Mouse (Mus musculus) 3T3-L1 (cell line): ENCODE measurements at regions not wholly inside any gene's neighbourhood (a gene's known extent, or its start where the extent isn't known, plus 50 kb on each side); places are given as distances from the start of the nearest gene placed in this dataset.
"Not testable (repeated sequence)": the region's sequence is repeated elsewhere in the genome, so short reads cannot be mapped to it uniquely, and the experiment has no call there.

Experiments used
- DNase-seq: peaks from one replicate; pipeline ENCODE4 v3.0.0-alpha.2; 2015; ENCODE audit warnings: low read depth, low spot score

DNA sequence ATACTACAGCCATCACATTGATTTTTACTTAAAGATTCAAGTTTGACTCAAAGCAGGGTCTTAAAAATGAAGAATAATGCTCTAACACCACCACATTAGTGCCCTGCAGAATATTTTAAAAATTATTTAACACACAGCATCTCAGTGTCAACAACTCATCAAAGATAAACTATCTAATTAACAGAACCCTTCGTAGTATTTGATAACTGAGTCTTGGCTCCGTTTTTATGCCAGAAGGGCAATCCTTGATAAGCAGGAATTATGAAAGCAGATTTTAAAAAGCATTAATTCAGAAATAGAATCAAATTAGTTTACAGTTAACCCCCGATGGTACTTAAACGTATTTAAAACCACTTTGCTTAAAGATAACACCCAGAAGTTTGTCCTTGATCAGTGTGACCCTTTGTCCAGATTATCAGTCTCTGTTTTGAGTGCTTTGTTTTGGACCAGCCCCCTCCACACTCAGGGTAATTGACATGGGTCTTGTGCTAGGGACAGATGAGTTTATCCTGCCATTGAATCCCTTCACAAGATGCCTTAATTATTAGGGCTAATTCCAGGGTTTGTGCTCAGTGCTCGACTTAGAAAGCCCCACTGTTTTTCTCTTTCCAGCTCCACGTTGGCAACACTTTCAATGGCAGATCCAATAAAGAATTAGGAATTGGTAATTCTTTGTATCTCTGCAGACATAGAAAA, 69.4 kb upstream of the Dph6 start:
- no peak for DNase-seq

DNA sequence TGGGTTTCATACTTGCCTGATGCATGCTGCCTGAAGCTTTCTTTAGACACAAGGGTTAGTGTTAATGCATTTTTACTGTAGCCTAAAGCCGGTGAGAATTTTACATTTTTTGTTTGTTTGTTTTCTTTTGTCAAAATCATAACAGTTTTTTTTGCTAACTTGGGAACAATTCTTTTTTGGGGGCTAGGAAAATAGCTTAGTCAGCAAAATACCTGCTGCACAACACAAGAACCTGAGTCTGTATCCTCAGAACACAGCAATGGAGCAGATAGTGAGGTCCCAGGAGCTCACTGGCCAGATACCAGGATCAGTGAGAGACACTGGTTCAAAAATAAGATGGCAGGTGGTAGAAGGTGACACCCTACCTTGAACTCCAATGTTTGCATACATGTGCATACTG, 72.4 kb upstream of the Dph6 start:
- no peak for DNase-seq

DNA sequence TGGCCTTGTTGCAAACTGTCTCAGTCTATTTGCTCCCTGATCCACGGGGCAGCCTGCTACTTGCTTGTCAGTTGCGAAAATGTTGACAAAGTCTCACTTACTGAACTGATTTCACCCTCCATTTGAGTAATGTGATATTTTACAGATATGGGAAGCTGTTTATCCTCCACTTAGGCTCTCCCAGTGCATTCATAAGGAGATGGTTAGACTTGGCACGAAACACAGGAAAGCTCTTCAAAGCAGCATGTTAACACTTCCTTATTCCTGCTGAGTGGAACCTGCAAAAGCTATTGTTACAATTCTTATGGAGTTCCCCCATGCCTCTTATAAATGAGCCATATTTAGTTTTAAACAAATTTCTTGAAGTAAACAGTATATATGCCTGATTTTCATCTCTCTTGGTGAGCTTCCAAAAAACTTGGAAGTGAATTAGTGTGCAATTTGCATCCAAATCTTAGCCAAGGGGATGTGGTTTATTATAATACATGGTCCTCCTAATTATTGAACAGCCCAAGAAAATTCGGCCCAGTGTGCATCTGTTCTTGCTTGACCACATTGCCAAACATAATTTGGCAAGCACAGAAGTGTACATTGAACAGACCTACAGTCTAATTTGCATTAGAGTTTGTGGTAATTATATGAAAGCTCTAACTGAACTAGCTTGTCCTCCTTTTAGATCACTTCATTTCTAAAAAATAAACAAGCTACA, 80.3 kb upstream of the Dph6 start:
- DNase-seq = no peak

DNA sequence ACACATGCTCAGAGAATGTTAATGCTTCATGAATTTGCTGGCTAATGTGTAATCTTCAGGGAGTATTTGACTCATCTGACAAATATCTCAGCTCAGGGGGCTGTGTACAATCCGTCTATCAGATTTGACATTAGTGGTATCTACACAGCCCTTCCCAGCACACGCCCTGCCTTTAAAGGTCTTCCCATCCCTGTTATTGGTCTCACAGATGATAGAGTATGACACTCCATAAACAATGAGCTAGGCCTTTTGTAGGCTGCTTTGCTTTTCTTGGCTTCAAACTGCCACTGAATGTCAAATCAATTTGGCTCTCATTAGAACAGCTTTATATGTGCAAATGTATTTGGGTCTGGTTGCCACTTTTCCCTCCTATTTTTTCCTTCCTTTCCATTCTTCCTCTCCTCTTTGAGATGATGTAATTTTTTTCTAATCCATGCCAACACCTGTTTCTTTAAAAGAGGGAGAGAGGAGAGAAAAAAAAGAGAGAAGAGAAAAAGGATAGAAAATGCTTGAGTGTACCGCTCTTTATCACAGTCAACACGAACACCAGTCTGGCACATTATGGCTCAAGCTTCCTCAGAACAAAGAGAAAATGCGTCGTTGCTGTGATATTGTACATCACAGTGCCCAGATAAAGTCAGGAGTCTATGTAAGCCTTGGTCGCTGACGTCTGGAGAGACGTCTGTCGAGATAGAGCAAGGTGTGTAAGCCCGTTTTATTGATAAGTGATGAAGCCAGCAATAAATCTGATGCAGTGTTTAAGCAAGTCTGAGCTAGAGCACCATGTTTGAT, 84.9 kb upstream of the Dph6 start:
- peak; percentile 80 for DNase-seq

DNA sequence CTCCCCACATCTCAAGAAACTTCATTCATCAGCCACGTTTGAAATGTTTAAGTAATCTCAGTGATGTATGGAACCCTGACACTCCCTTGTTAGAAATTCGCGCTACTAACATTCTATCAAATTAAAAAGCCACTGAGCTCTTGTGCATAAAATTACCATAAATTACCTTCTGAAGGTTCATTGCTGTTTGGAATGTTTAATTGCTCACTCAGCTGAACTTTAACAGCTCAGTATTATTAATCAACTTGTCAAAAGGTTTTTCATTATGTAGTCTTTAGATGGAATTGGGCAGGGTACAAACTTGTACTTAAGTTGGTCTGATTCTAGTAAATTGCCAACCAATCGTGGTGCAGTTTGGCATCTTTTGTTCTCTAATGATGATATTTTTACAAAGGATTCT, 108.5 kb upstream of the Dph6 start:
- no peak for DNase-seq

DNA sequence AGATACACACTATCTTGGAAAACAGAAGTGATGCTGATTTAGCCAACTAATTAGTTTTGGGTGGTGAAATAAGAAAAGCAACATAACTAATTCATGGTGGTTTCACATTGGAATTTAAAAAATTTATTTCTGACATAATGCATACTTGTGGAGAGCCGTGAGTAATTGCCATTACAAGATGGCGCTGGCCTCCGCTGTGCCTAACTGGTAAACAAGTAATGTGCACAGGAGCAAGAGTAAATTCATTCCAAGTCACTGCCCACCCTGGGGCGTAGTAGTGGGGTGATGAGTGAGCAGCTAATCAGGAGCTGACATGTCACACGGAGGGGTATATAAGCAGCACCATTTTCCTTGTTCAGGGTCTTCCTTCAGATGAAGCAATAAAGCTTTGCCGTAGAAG, 119.0 kb upstream of the Dph6 start:
- DNase-seq = not testable (repeated sequence)

DNA sequence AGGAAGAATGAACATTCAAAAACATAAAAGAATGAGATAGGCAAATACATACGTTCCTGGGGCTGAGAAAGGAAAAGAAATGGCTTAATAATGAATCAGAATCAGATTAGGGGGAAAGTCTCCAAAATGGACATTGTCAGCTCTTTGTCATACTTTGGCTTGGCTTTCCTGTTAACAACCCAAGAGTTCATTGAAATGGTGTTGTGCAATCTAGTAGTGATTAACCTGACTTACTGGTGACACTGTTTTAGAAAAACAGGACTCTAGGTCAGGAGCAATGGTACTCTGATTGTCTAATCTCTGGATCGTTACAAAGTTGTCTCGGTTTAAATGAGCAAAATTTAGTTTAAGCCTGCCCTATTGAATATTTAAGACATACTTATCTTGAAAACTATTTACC, 119.5 kb upstream of the Dph6 start:
- DNase-seq = peak; percentile 29

DNA sequence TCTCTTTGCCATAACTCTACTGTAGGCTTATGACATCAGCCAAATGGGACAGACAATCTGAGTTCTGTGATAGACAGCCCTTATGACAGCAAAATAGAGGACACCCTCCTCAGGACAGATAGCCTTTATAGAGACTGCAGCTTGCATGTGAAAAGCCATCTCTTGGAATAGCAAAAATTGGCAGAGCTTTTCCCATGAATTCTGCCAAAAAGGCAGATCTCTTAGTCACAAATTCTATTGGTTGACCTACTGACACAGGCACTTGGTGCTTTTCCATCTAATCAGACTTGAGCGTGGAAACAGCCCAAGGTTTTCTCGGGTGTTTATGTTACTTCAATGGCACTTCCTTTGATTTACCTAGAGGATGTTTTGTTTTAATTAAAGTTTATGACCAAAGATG, 120.8 kb upstream of the Dph6 start:
- DNase-seq = peak; percentile 81

DNA sequence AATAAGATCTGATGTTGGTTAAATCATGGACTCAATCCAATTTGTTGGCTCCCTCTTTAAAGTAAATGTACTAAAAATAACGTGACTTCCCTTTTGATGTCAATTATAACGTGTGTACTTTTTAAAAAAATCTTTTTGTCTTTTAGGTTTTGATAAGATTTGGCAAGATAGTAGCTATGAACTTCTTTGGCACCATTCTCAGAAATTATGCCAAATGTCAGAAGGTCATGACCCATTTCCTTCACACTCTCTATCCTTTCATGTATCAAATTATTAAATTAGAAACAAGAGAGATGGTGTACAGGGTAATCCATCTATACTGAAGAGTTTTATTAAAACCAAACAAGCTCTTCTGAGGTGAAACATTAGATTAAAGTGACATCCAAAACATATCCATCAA, 121.4 kb upstream of the Dph6 start:
- no peak for DNase-seq

DNA sequence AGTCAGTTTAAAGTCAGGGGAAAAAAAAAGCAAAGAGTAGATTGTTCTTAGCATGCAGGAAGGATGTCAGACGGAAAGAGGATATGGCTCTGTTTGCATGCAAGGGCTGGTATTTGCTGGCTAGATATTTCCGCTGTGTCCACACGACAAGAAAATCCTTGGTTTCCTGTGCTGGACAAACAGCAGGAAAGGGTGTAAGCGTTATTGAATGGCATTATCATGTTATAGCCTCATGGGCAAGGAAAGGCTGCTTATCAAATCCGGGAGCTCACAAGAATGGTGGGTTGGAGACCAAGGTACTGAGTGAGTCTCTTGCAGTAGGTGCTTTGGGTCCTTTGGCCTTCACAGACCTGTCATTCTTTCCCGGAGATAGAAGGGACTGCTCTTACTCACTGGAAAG, 127.7 kb upstream of the Dph6 start:
- no peak for DNase-seq

DNA sequence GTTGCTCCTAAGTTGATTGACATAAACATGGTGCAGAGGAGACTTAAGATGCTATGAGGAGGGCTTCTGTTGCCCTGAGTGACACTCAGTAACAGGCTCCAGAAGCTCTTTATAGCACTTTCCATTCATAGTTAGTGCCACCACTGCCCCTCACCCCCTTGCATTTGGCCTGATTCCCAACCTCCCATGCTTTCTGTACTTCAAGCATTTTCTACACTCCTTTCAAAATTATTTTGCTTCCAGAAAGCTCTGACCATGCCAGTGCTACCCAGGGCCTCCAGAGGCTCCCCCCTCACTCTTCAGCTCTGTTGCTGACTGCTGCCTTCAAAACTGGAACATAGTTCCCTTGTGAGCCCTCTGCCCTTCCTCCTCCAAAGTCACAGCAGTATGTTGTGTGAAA, 129.4 kb upstream of the Dph6 start:
- DNase-seq = no peak

DNA sequence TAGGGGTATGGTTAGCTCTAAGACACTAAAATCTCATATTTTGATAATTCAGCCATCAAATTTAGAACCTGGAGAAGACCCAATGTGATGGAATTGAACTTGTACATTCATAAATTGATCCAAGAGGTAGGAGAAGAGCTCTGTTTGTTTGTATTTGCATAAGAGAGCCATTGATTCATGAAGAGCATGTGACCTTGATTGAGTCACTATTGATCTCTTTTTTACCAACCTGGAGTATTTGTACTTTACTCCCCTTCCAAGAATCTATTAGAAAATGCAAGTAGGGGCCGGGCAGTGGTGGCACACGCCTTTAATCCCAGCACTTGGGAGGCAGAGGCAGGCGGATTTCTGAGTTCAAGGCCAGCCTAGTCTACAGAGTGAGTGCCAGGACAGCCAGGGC, 133.5 kb upstream of the Dph6 start:
- DNase-seq = no peak

DNA sequence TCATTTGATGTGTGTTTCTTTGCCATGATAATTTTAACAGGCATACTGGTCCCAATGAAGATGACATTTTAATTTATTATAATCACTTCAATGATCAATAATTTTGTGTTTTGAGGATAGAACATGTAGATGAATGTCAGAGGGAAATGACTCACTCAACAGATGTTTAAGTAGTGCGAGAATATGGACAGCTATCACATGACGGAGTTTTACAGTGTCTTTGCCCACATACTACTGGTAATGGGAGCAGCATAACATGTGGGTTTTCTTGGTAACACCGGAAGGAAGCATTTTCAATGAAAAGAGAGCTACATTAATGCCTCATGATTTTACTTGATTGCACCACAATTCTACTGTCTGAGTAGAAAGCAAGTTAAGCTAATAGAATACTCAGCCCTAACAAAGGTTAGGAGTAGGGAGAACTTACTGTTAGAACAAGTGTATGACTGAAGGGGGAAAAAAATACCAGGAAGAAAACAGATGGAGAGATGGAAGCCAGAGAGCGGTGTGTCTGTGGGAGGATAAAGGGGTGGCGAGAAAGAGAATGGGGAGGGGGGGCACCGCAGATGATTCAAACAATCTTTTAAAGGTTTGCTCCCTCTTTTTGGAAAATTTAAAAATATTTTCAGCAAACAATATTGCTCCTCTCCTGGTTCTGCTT, 142.0 kb upstream of the Dph6 start:
- peak; percentile 63 for DNase-seq

DNA sequence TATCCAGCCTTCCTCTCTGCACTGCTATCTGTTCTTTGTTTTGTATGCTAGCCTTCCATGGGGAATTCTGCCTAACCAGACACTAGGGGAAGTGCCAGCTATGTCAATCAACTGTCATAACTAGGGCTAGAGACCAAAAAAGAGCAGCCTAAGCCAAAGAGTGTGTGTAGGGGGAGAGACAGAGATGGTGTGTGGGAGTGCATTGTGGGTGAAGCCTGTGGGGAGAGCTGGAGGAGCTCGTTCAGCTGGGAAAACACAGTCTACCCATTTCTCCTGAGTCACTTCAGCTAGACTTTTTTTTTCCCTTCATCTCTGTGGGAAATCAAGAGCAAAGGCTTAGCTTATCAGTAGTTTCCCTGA, 142.5 kb upstream of the Dph6 start:
- peak; percentile 76 for DNase-seq

DNA sequence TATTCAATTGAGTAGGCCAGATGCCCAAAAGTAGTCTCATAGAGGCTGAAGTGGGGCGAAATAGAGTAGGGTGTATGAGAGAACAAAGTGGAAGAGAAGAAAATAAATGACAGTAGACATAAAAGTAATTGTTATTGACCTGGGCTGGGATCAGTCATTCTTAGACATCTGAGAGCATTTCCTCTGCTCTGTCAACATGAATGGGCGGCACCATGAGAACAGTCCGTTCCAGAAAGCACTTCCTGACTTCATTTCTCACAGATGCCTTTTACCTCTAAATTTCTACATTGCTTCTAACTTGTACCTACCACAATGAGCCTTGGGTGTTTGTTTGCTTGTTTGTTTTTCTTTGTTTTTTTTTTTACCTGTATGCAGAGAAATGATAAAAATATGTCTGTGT, 148.5 kb upstream of the Dph6 start:
- DNase-seq = no peak

DNA sequence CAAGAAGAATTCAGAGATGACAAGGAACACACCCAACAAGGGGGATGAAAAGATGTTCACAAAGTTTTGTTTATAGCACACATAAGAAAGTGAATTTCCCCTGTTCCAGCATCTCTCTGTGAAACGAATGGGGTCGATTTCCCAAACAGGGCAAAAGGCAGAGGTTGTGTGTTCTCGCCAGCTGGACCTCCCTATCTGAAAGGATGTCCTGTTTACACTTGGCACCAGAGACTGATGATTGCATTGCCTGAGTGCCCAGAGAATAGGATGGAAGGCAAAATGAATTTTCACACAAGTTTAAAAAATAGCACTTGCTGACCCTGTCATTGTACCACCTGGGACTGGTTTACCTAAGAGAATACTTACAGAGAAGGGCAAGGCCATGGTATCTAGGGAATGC, 149.2 kb upstream of the Dph6 start:
- no peak for DNase-seq

DNA sequence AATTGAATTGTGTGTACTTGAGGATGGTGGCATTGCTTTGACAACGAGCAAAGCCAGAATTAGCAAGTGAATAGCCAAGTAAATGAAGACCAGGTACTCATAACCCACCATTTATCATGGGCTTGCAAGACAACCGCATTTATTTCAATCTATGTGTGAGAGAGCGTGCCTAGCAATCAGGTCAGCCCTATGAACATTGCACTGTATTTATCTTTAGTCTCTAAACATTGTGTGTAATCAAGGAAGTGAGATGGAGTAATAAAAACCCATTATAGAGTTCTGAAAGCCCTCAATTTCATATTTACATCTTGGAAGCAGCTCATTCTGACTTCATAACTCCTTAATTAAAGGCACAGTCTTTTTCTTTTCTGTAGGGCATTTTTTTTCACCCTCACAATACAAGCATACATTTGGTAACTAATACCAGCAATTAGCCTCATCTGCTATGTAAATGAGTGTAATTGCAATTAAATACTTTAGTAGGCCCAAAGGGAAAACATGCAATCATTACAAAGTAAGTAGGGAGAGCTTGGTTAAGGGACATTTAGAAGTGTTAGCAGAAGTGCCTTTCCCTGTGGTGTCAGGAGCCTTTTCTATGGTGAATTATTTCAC, 150.8 kb upstream of the Dph6 start:
- no peak for DNase-seq

DNA sequence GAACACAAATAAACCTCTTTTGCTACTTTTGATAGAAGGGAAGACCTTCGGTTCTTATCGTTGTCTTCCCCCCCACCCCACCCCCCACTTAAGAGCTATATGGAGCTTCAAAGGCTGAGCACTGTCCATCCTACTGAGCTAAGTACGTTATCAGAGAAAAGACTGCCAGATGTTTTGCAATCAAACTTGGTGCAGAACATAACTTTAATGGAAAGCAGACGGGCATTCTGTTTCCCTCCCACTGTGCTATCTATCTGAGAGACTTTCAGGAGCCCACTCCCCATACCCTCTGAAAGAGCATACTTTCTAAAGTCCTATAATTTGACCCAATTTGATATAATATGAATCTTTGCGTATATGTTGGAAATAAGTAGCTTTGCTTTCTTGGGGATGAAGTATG, 153.3 kb upstream of the Dph6 start:
- DNase-seq = no peak

DNA sequence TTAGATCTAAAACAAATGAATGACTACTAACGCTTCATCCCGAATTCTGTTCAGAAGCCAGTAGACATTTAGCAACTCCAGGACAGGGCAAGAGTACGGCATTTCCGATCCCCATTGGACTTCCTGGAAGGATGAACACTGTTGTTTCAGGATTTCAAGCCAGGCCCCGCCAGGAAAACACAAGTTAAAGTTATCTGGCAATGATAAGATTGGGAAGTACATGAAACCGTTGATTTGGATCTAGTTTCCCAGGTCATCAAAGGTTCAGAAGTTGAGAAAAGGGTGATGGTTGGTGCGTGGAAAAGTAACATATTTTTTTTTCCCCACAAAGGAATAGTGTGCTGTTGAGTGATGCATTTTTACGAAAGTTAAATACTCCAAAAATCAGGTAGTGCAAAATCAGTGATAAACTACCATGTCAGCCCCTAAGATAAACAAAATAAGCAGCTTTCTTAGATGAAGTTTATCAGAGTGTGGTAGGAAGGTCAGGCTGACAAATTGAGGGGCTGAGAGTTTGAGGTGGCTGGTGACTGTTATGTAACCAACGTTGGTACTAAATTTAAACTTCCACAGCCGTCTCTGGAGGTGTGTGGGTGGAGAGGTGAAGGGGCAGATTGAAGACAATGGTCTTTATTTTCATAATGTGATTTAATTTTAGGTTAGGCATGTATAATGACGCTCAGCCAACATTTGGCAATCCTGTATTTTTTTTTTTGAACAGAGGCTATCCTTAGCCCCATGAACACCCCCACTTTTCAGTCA, 157.6 kb upstream of the Dph6 start:
- DNase-seq = peak; percentile 11

DNA sequence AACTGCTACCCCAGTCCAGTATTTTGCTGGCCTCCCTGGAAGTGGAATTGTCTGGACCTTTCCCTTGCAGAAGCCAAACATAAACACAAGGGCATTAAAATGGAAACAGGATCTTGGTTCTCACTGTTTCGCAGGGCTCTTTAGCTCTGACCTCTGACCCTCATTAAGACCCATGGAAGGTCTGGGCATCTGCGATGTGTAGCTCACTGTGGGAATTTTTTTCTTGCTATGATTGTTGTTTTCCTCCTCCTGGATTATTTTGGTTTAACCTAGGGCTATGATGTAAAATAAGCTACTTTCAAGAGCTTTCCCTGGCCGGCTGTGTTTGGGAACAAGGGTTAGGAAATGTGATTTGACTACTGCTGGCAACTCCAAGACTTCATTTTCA, 158.1 kb upstream of the Dph6 start:
- peak; percentile 9 for DNase-seq

DNA sequence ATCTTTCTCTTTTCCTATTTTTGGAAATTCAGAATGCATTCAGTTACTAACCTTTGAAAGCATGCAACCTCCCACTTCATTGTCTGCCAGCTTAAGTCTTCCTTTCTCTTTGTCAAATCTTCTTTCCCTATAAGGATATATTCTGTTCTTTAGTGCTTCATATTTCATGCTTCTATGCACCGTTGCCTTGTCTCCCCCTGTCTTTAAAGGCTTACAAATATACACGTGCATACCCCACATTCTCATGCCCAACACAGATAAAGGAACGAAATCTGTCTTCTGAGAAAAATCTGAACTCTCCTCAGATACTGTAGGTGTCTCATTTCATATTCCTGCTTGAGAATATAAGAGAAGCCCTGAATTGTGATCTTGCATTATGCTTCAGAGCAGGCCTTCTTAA, 167.9 kb upstream of the Dph6 start:
- DNase-seq = no peak
